In the genomic region with DNA sequence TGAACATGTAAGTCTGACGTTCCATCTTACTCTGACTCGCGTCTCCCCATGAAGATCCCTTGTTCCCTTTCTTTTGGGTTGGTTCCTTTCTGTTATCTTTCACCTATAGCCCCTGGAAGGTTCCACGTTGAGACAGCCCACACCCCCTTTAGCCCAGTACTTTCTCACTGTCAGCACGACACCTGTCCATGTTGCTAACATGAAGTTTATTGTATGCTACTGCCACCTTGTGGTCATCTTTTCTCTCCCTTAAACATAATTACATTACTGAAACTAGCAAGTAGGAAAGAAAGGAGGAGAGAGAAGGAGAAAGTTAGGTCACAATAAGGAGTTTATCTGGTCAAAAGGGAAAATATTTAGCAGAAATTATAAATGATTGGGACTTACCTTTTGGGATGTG, we compare ENCODE assay signal across 9 mouse cellular contexts. TPM values are rescaled to one million over a fixed set of nuclear protein-coding genes. Genes with fewer than 3 reads are reported as not detected.
DNase-seq lines count a peak whose midpoint lies in the region; ATAC-seq lines count a peak whose summit lies in the region.
"Had no signal": no experiment of that assay in that cellular context is flagged by ENCODE, and none has a peak within 500 bp of the region (broad histone marks: within the 10 kb centered on the region; RNA-seq: fewer than 3 reads in every experiment).

No protein-coding gene starts in this region.

- H3K9me3 ChIP-seq in midbrain, embryonic 13.5 days = no peaks in the 10 kb centered on the region
- H3K9me3 ChIP-seq in midbrain, embryonic 11.5 days (ENCODE audit: control insufficient read depth, low read length) = no peaks in the 10 kb centered on the region

- no peak overlapping the region for H3K9ac ChIP-seq in midbrain, embryonic 13.5 days (replicated peaks)
- no peak overlapping the region for H3K9ac ChIP-seq in midbrain, embryonic 11.5 days (ENCODE audit: low read length)

- DNase-seq in gastrocnemius, adult 18-20 months (ENCODE audit: low spot score) = peak; percentile 10
- no peak for DNase-seq in gastrocnemius, adult 8-10 months (ENCODE audit: low spot score in 2 of 2)
- no peak for DNase-seq in midbrain, embryonic 11.5 days (ENCODE audit: low spot score, missing footprints)
- peak; percentile 1 for DNase-seq in T-cell, adult 2 months (ENCODE audit: low spot score)
- no peak for DNase-seq in urinary bladder, postnatal 14 days (ENCODE audit: low spot score)
- DNase-seq in ovary, adult 18-20 months (ENCODE audit: low spot score) = no peak

- no peak overlapping the region for H3K4me2 ChIP-seq in midbrain, embryonic 13.5 days (replicated peaks)
- H3K4me2 ChIP-seq in midbrain, embryonic 11.5 days = no peak overlapping the region

- H3K36me3 ChIP-seq in midbrain, embryonic 13.5 days = 0 out of 2 replicates have a peak, but pooled peaks cover 3% of the 10 kb centered on the region
- H3K36me3 ChIP-seq in midbrain, embryonic 11.5 days (ENCODE audit: control insufficient read depth, insufficient read depth, low read length) = no peaks in the 10 kb centered on the region

- no peak overlapping the region for H3K4me3 ChIP-seq in midbrain, embryonic 13.5 days (replicated peaks)
- no peak overlapping the region for H3K4me3 ChIP-seq in midbrain, embryonic 11.5 days (ENCODE audit: low read depth, low read length)

- 0 out of 2 replicates have a peak, but pooled peaks cover 6% of the 10 kb centered on the region for H3K27me3 ChIP-seq in midbrain, embryonic 13.5 days
- no peaks in the 10 kb centered on the region for H3K27me3 ChIP-seq in midbrain, embryonic 11.5 days (ENCODE audit: control insufficient read depth, insufficient read depth, low read length)

- WGBS in midbrain, embryonic 13.5 days = 41% methylated on average over 5 of the region's 5 CpGs
- 45% methylated on average over 5 of the region's 5 CpGs for WGBS in midbrain, embryonic 11.5 days

- ATAC-seq in midbrain, embryonic 13.5 days = peak; percentile 34; the same call in 1 of the 2 replicates
- no peak for ATAC-seq in midbrain, embryonic 11.5 days (ENCODE audit: low FRiP score)
- peak; percentile 56 for ATAC-seq in inflammation-experienced regulatory T-cells, adult 6 months

- no peak overlapping the region for H3K27ac ChIP-seq in midbrain, embryonic 13.5 days
- H3K27ac ChIP-seq in midbrain, embryonic 11.5 days (ENCODE audit: low read depth, low read length) = no peak overlapping the region
- H3K27ac ChIP-seq: macrophage had no signal

- no peaks in the 10 kb centered on the region for H3K4me1 ChIP-seq in midbrain, embryonic 13.5 days (replicated peaks)
- no peaks in the 10 kb centered on the region for H3K4me1 ChIP-seq in midbrain, embryonic 11.5 days (ENCODE audit: control insufficient read depth, insufficient read depth, low read length)

RNA-seq across cellular contexts. Expression of a gene that starts 16.0 kb away (rescaled TPM):
- 1 to 10 TPM; 1.1 TPM for total RNA-seq in gastrocnemius, adult 18-20 months (2021)
- 1 to 10 TPM in 2 of 4 experiments, under 1 TPM in 2; 0.58 to 1.5 (median 1.0) TPM for total RNA-seq in gastrocnemius, adult 8-10 months (2022)
- 160 and 163 TPM in 2 replicates for polyA plus RNA-seq in midbrain, embryonic 13.5 days (2015; fragmentation: Nextera tagmentation; extraction: Ambion mirVana)
- polyA plus RNA-seq in midbrain, embryonic 11.5 days (2014; fragmentation: Nextera tagmentation; extraction: Ambion mirVana) = 30.8 and 32.3 TPM in 2 replicates
- 1 to 10 TPM; 2.4 to 3.8 (median 3.7) TPM for polyA plus RNA-seq in inflammation-experienced regulatory T-cells, adult 6 months (2017; shearing (Covaris generic))

RNA-seq across cellular contexts. Expression of a gene that starts 24.6 kb away (rescaled TPM):
- total RNA-seq in gastrocnemius, adult 18-20 months (2021) = 1 to 10 TPM; 7.3 to 9.0 TPM
- total RNA-seq in gastrocnemius, adult 8-10 months (2022) = 1 to 10 TPM; 7.2 to 8.2 (median 7.9) TPM
- 41.7 and 44.2 TPM in 2 replicates for polyA plus RNA-seq in midbrain, embryonic 13.5 days (2015; fragmentation: Nextera tagmentation; extraction: Ambion mirVana)
- 69.9 and 73.2 TPM in 2 replicates for polyA plus RNA-seq in midbrain, embryonic 11.5 days (2014; fragmentation: Nextera tagmentation; extraction: Ambion mirVana)
- polyA plus RNA-seq in inflammation-experienced regulatory T-cells, adult 6 months (2017; shearing (Covaris generic)) = 10 to 100 TPM; 33.0 to 47.3 (median 34.7) TPM

Comparison
In these comparisons a context has a peak if more than half of its experiments do, and no peak if none do; other contexts are left out.
1. DNase-seq: peak in gastrocnemius, adult 18-20 months (single experiment) and T-cell, adult 2 months (single experiment); none in gastrocnemius, adult 8-10 months (0 of 2), midbrain, embryonic 11.5 days (single experiment), urinary bladder, postnatal 14 days (single experiment) and ovary, adult 18-20 months (single experiment).